Mouse (Mus musculus): Measurements from ENCODE around the gene Jmjd6. TPM values are rescaled to one million over a fixed set of nuclear protein-coding genes. Genes with fewer than 3 reads are reported as not detected.
A peak's percentile ranks its signal among the peaks of the same experiment; 100 is the strongest.

Gene Jmjd6
- polyA plus RNA-seq, 1 experiment from 2014 or later = 89.0 TPM

GRCm38 (mm10) chr11:116873987-116874386 lies 30.7 kb upstream of the Jmjd6 start:
- no peak overlapping the region for H3K27ac ChIP-seq (ENCODE audit: low read depth, low read length)
- H3K4me1 ChIP-seq (ENCODE audit: control insufficient read depth, insufficient read depth, low read length) = no peaks in the 10 kb centered on the region
- H3K36me3 ChIP-seq (ENCODE audit: control insufficient read depth, insufficient read depth, low read length) = peaks cover 16% of the 10 kb centered on the region
- ATAC-seq (replicated peaks; ENCODE audit: insufficient number of reproducible peaks, low FRiP score, low TSS enrichment) = no peak
- no peaks in the 10 kb centered on the region for H3K9me3 ChIP-seq (replicated peaks; ENCODE audit: control insufficient read depth, low read length)
- H3K4me3 ChIP-seq (ENCODE audit: low read depth, low read length) = no peak overlapping the region
- H3K27me3 ChIP-seq (ENCODE audit: control insufficient read depth, insufficient read depth, low read length) = no peaks in the 10 kb centered on the region
- no peak overlapping the region for H3K9ac ChIP-seq (ENCODE audit: low read depth, low read length)
- no peak overlapping the region for H3K4me2 ChIP-seq
- 87% methylated on average over 20 of the region's 20 CpGs for WGBS (ENCODE audit: insufficient replicate concordance)

- no peak overlapping the region for H3K9ac ChIP-seq (ENCODE audit: low read depth, low read length)
- H3K36me3 ChIP-seq (ENCODE audit: control insufficient read depth, insufficient read depth, low read length) = peaks cover 17% of the 10 kb centered on the region
- H3K4me2 ChIP-seq = no peak overlapping the region
- no peak overlapping the region for H3K4me3 ChIP-seq (ENCODE audit: low read depth, low read length)
- H3K27me3 ChIP-seq (ENCODE audit: control insufficient read depth, insufficient read depth, low read length) = no peaks in the 10 kb centered on the region
- H3K9me3 ChIP-seq (replicated peaks; ENCODE audit: control insufficient read depth, low read length) = no peaks in the 10 kb centered on the region
- 86% methylated on average over 9 of the region's 9 CpGs for WGBS (ENCODE audit: insufficient replicate concordance)
- no peaks in the 10 kb centered on the region for H3K4me1 ChIP-seq (ENCODE audit: control insufficient read depth, insufficient read depth, low read length)
- no peak overlapping the region for H3K27ac ChIP-seq (ENCODE audit: low read depth, low read length)
- ATAC-seq (replicated peaks; ENCODE audit: insufficient number of reproducible peaks, low FRiP score, low TSS enrichment) = no peak
Measured at GRCm38 (mm10) chr11:116871538-116871937, 28.3 kb upstream of the Jmjd6 start.

GRCm38 (mm10) chr11:116869641-116870040 lies 26.4 kb upstream of the Jmjd6 start:
- H3K4me1 ChIP-seq (ENCODE audit: control insufficient read depth, insufficient read depth, low read length) = peaks cover 7% of the 10 kb centered on the region
- peaks cover 22% of the 10 kb centered on the region for H3K36me3 ChIP-seq (ENCODE audit: control insufficient read depth, insufficient read depth, low read length)
- ATAC-seq (replicated peaks; ENCODE audit: insufficient number of reproducible peaks, low FRiP score, low TSS enrichment) = no peak
- H3K27me3 ChIP-seq (ENCODE audit: control insufficient read depth, insufficient read depth, low read length) = no peaks in the 10 kb centered on the region
- H3K4me3 ChIP-seq (ENCODE audit: low read depth, low read length) = no peak overlapping the region
- H3K4me2 ChIP-seq = no peak overlapping the region
- H3K9me3 ChIP-seq (replicated peaks; ENCODE audit: control insufficient read depth, low read length) = no peaks in the 10 kb centered on the region
- H3K9ac ChIP-seq (ENCODE audit: low read depth, low read length) = no peak overlapping the region
- 79% methylated on average over 4 of the region's 4 CpGs for WGBS (ENCODE audit: insufficient replicate concordance)
- no peak overlapping the region for H3K27ac ChIP-seq (ENCODE audit: low read depth, low read length)

- WGBS (ENCODE audit: insufficient replicate concordance) = 75% methylated on average over 8 of the region's 8 CpGs
- peaks cover 18% of the 10 kb centered on the region for H3K36me3 ChIP-seq (ENCODE audit: control insufficient read depth, insufficient read depth, low read length)
- peaks cover 11% of the 10 kb centered on the region for H3K4me1 ChIP-seq (ENCODE audit: control insufficient read depth, insufficient read depth, low read length)
- no peak overlapping the region for H3K9ac ChIP-seq (ENCODE audit: low read depth, low read length)
- H3K9me3 ChIP-seq (replicated peaks; ENCODE audit: control insufficient read depth, low read length) = no peaks in the 10 kb centered on the region
- no peak overlapping the region for H3K27ac ChIP-seq (ENCODE audit: low read depth, low read length)
- H3K4me3 ChIP-seq (ENCODE audit: low read depth, low read length) = no peak overlapping the region
- H3K27me3 ChIP-seq (ENCODE audit: control insufficient read depth, insufficient read depth, low read length) = no peaks in the 10 kb centered on the region
- no peak overlapping the region for H3K4me2 ChIP-seq
- no peak for ATAC-seq (replicated peaks; ENCODE audit: insufficient number of reproducible peaks, low FRiP score, low TSS enrichment)
Measured at GRCm38 (mm10) chr11:116869223-116869622, 26.0 kb upstream of the Jmjd6 start.

GRCm38 (mm10) chr11:116868129-116868528 lies 24.9 kb upstream of the Jmjd6 start:
- H3K4me3 ChIP-seq (ENCODE audit: low read depth, low read length) = no peak overlapping the region
- WGBS (ENCODE audit: insufficient replicate concordance) = 53% methylated on average over 3 of the region's 3 CpGs
- peaks cover 15% of the 10 kb centered on the region for H3K4me1 ChIP-seq (ENCODE audit: control insufficient read depth, insufficient read depth, low read length)
- H3K27me3 ChIP-seq (ENCODE audit: control insufficient read depth, insufficient read depth, low read length) = no peaks in the 10 kb centered on the region
- no peaks in the 10 kb centered on the region for H3K9me3 ChIP-seq (replicated peaks; ENCODE audit: control insufficient read depth, low read length)
- H3K27ac ChIP-seq (ENCODE audit: low read depth, low read length) = peak overlapping the region; percentile 36; the same call in 1 of the 2 replicates
- H3K4me2 ChIP-seq = no peak overlapping the region
- peaks cover 17% of the 10 kb centered on the region for H3K36me3 ChIP-seq (ENCODE audit: control insufficient read depth, insufficient read depth, low read length)
- ATAC-seq (replicated peaks; ENCODE audit: insufficient number of reproducible peaks, low FRiP score, low TSS enrichment) = no peak
- H3K9ac ChIP-seq (ENCODE audit: low read depth, low read length) = no peak overlapping the region

- 75% methylated on average over 12 of the region's 12 CpGs for WGBS (ENCODE audit: insufficient replicate concordance)
- no peak overlapping the region for H3K4me3 ChIP-seq (ENCODE audit: low read depth, low read length)
- no peak for ATAC-seq (replicated peaks; ENCODE audit: insufficient number of reproducible peaks, low FRiP score, low TSS enrichment)
- H3K4me2 ChIP-seq = no peak overlapping the region
- H3K4me1 ChIP-seq (ENCODE audit: control insufficient read depth, insufficient read depth, low read length) = peaks cover 15% of the 10 kb centered on the region
- peaks cover 23% of the 10 kb centered on the region for H3K36me3 ChIP-seq (ENCODE audit: control insufficient read depth, insufficient read depth, low read length)
- no peaks in the 10 kb centered on the region for H3K27me3 ChIP-seq (ENCODE audit: control insufficient read depth, insufficient read depth, low read length)
- no peaks in the 10 kb centered on the region for H3K9me3 ChIP-seq (replicated peaks; ENCODE audit: control insufficient read depth, low read length)
- H3K27ac ChIP-seq (ENCODE audit: low read depth, low read length) = no peak overlapping the region
- no peak overlapping the region for H3K9ac ChIP-seq (ENCODE audit: low read depth, low read length)
Measured at GRCm38 (mm10) chr11:116865945-116866585, 22.8 kb upstream of the Jmjd6 start.

GRCm38 (mm10) chr11:116864444-116864843 lies 21.2 kb upstream of the Jmjd6 start:
- Histone ChIP-seq H3K27ac (ENCODE audit: low read depth, low read length) (peak overlapping the region; percentile 79), H3K9me3 (replicated peaks; ENCODE audit: control insufficient read depth, low read length) (no peaks in the 10 kb centered on the region), H3K4me1 (ENCODE audit: control insufficient read depth, insufficient read depth, low read length) (peaks cover 15% of the 10 kb centered on the region), H3K4me3 (ENCODE audit: low read depth, low read length) (no peak overlapping the region), H3K9ac (ENCODE audit: low read depth, low read length) (0 out of 2 replicates have a peak overlapping the region, but pooled peaks have one; percentile 5), H3K36me3 (ENCODE audit: control insufficient read depth, insufficient read depth, low read length) (peaks cover 23% of the 10 kb centered on the region), H3K27me3 (ENCODE audit: control insufficient read depth, insufficient read depth, low read length) (no peaks in the 10 kb centered on the region), H3K4me2 (peak overlapping the region; percentile 14; the same call in 1 of the 2 replicates)
- peak; percentile 39; the same call in 1 of the 2 replicates for ATAC-seq (replicated peaks; ENCODE audit: insufficient number of reproducible peaks, low FRiP score, low TSS enrichment)
- 32% methylated on average over 10 of the region's 10 CpGs for WGBS (ENCODE audit: insufficient replicate concordance)

- Histone ChIP-seq H3K4me1 (ENCODE audit: control insufficient read depth, insufficient read depth, low read length) (peaks cover 16% of the 10 kb centered on the region), H3K36me3 (ENCODE audit: control insufficient read depth, insufficient read depth, low read length) (peaks cover 6% of the 10 kb centered on the region), H3K27me3 (ENCODE audit: control insufficient read depth, insufficient read depth, low read length) (no peaks in the 10 kb centered on the region), H3K27ac (ENCODE audit: low read depth, low read length) (no peak overlapping the region; the same call in 1 of the 2 replicates), H3K9ac (ENCODE audit: low read depth, low read length) (no peak overlapping the region), H3K9me3 (replicated peaks; ENCODE audit: control insufficient read depth, low read length) (no peaks in the 10 kb centered on the region), H3K4me2 (no peak overlapping the region), H3K4me3 (ENCODE audit: low read depth, low read length) (no peak overlapping the region)
- ATAC-seq (replicated peaks; ENCODE audit: insufficient number of reproducible peaks, low FRiP score, low TSS enrichment) = no peak
- 22% methylated on average over 12 of the region's 12 CpGs for WGBS (ENCODE audit: insufficient replicate concordance)
Measured at GRCm38 (mm10) chr11:116857183-116857850, 14.1 kb upstream of the Jmjd6 start.
